Mouse (Mus musculus) limb, embryonic 10.5 days (tissue): ENCODE measurements around the gene Arhgap21. TPM values are rescaled to one million over a fixed set of nuclear protein-coding genes. Genes with fewer than 3 reads are reported as not detected.

ENCODE experiments used
- DNase-seq: peaks from one replicate; pipeline ENCODE4 v3.0.0-alpha.2; 2017; ENCODE audit warnings: low spot score
- H3K27ac ChIP-seq: fragments of 300-500 bp; sonication (generic); 2 replicates; pipeline ENCODE4 v1.5.1; 2016; ENCODE audit warnings: mild to moderate bottlenecking
- H3K27me3 ChIP-seq: fragments of 300-500 bp; sonication (generic); 2 replicates; pipeline ENCODE4 v1.6.1; 2016; ENCODE audit warnings: low read depth, mild to moderate bottlenecking; ENCODE audit not compliant: poor library complexity, severe bottlenecking
- H3K36me3 ChIP-seq: fragments of 300-500 bp; sonication (generic); 2 replicates; pipeline ENCODE4 v1.6.1; 2016; ENCODE audit warnings: mild to moderate bottlenecking, moderate library complexity
- H3K4me1 ChIP-seq: fragments of 300-500 bp; sonication (generic); 2 replicates; pipeline ENCODE4 v1.6.1; 2016
- H3K4me3 ChIP-seq: fragments of 300-500 bp; sonication (generic); 2 replicates; pipeline ENCODE4 v1.5.1; 2016; ENCODE audit warnings: mild to moderate bottlenecking, moderate library complexity
- H3K9me3 ChIP-seq: fragments of 300-500 bp; sonication (generic); replicated peaks from 2 replicates; pipeline ENCODE4 v1.6.1; 2016; ENCODE audit warnings: mild to moderate bottlenecking
- WGBS: fragments of 180-500 bp; shearing (Covaris S2); methylation state at CpG from one replicate; pipeline ENCODE4 v1.1.7; 2016; 5-methylcytosine and 5-hydroxymethylcytosine counted together
- polyA plus RNA-seq: library from polyadenylated mRNA; unstranded; fragments of >200 nt; fragmentation: Nextera tagmentation; extraction: Ambion mirVana; gene quantifications from 2 replicates; pipeline ENCODE4 v1.2.1, GENCODE M21; 2016

The Arhgap21 gene
- polyA plus RNA-seq, 1 experiment from 2014 or later, result 13.6 TPM

- Histone ChIP-seq H3K4me1 (0 out of 2 replicates have a peak, but pooled peaks cover 3% of the 10 kb centered on the region), H3K27ac (no peak overlapping the region), H3K36me3 (no peaks in the 10 kb centered on the region), H3K4me3 (no peak overlapping the region), H3K27me3 (no peaks in the 10 kb centered on the region), H3K9me3 (no peaks in the 10 kb centered on the region)
- 84% methylated on average over 3 of the region's 3 CpGs for whole genome bisulfite sequencing
- peak; percentile 12 for DNase-seq
These were observed 137.8 kb downstream of the Arhgap21 start for GRCm38 (mm10) chr2:20830882-20831281.

- DNase-seq, result peak; percentile 7
- H3K9me3 ChIP-seq, result no peaks in the 10 kb centered on the region
- no peak overlapping the region for H3K27ac ChIP-seq
- no peak overlapping the region for H3K4me3 ChIP-seq
- H3K4me1 ChIP-seq, result no peaks in the 10 kb centered on the region
- H3K36me3 ChIP-seq, result no peaks in the 10 kb centered on the region
- no peaks in the 10 kb centered on the region for H3K27me3 ChIP-seq
These were observed 142.4 kb downstream of the Arhgap21 start for GRCm38 (mm10) chr2:20826258-20826657.

DNA sequence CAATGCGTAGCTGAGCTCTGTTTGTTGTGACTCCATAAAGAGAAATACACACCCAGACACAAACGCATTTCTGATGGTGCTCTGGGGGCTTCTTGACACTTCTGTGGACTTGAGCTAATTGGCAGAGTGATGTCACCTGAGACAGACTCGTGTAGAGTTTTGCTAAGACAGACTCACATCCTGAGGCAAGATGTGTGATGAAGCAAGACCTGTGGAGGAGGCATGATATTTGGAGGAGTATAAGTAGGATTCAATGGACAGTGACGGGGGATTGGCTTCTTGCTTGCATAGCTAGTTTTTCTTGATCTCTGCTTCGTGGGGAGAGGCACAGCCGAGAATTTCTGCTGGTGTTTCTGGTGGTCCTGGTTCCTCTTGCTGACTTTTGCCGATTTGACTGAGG lies 150.5 kb downstream of the Arhgap21 start:
- H3K27ac ChIP-seq, result no peak overlapping the region
- no peaks in the 10 kb centered on the region for H3K9me3 ChIP-seq
- H3K4me3 ChIP-seq, result no peak overlapping the region
- 90% methylated on average over 7 of the region's 7 CpGs for WGBS
- DNase-seq, result peak; percentile 1
- H3K27me3 ChIP-seq, result no peaks in the 10 kb centered on the region
- no peaks in the 10 kb centered on the region for H3K4me1 ChIP-seq
- no peaks in the 10 kb centered on the region for H3K36me3 ChIP-seq

GRCm38 (mm10) chr2:20813986-20814385 lies 154.7 kb downstream of the Arhgap21 start:
- Histone ChIP-seq H3K4me1 (no peaks in the 10 kb centered on the region), H3K27me3 (no peaks in the 10 kb centered on the region), H3K36me3 (no peaks in the 10 kb centered on the region), H3K27ac (no peak overlapping the region), H3K4me3 (no peak overlapping the region), H3K9me3 (no peaks in the 10 kb centered on the region)
- DNase-seq, result peak; percentile 27
- WGBS, result 78% methylated on average over 2 of the region's 2 CpGs

DNA sequence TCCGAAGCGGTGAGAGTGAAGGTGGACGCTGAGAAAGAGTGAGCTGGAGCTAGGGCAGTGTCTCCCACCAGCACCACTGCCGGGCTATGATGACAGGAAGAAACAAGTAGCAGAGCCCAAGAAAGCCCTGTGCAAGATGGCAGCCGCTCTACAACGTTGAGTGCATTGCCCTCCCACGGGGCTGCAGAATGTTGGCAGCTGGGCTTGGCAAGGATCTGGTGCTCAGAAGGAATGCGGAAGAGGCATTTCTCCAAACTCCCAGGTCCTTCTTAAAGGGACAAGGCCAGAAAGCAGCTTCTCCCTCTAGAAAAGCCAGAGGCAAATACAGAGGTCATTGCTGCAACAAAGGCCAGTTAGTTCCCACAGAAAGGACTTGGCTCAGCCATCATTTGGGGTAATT lies 157.2 kb downstream of the Arhgap21 start:
- no peaks in the 10 kb centered on the region for H3K27me3 ChIP-seq
- DNase-seq, result peak; percentile 15
- no peak overlapping the region for H3K27ac ChIP-seq
- no peaks in the 10 kb centered on the region for H3K4me1 ChIP-seq
- no peak overlapping the region for H3K4me3 ChIP-seq
- H3K9me3 ChIP-seq, result no peaks in the 10 kb centered on the region
- no peaks in the 10 kb centered on the region for H3K36me3 ChIP-seq
- WGBS, result 90% methylated on average over 8 of the region's 8 CpGs

DNA sequence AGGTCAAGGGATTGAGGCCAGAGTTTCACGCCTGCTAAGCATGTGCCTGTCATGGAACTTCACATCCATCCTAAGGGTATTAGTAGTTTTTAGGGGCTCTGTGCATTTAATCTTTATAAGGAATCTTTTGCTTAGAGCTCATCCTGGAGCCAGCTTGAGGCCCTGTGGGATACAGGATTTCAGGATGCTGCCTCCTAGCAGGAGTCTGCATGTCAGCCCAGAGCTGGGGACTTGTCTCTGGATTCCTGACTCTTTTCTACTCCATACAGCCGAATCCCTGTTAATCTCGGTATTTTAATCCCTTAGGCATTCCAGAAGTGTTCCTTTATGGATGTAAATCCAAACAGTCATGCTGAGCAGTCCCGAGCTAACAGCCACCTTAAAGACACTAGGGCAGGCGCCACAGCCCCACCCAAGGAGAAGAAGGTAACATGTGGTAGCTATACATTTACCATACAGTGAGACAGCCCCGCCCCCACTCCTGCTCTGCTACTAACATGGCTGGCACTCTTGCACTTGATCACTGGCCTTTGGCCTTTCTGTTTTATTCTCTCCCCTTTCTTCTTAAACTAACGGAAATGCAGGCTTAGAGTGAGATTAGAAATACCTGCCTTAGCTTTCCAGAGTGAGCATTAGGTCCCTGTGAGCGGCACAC lies 167.3 kb downstream of the Arhgap21 start:
- Histone ChIP-seq H3K4me3 (no peak overlapping the region), H3K4me1 (no peaks in the 10 kb centered on the region), H3K27ac (no peak overlapping the region), H3K27me3 (no peaks in the 10 kb centered on the region), H3K36me3 (no peaks in the 10 kb centered on the region), H3K9me3 (no peaks in the 10 kb centered on the region)
- DNase-seq, result no peak
- 78% methylated on average over 8 of the region's 8 CpGs for WGBS

Other genes with a start within 250 kb of the Arhgap21 start
- gene Enkur, start 236.5 kb upstream of the Arhgap21 start, polyA plus RNA-seq, result not detected in 2 replicates
- 6.1 and 6.9 TPM in 2 replicates for gene Thnsl1, start 236.8 kb upstream of the Arhgap21 start, polyA plus RNA-seq